ENCODE assay signal across 17 mouse cellular contexts in the genomic region with DNA sequence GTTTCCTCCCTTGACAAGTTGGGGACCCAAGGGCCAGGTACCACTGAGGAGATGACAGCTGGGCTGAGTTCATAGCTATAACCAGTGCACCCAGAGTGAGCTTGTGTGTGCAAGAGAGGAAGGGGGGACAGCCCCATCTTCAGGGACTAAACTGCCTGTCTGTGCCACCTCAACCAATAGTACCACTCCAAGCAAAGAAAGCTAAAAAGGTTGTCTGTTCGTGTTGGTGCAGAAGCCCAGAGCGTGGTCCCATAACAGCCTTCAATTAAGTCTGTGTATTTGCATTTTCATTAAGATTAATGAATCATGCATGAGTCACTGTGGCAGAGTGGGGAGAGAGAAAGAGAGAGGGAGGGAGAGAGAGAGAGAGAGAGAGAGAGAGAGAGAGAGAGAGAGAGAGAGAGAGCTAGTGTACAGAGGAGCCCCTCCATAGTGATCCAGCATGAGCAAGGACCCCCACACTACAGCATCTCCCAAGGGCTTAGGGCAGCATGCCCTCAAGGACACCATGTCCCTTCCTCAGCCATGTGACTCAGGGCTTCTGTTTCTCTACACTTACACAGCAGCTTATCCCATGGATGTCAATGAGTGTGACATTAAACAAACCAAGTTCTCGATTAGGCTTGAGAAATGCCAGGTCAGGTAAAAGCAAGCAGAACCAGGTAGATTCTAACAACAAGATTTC. TPM values are rescaled to one million over a fixed set of nuclear protein-coding genes. Genes with fewer than 3 reads are reported as not detected.
A peak's percentile ranks its signal among the peaks of the same experiment; 100 is the strongest.
DNase-seq lines count a peak whose midpoint lies in the region; ATAC-seq lines count a peak whose summit lies in the region.
"Had no signal": no experiment of that assay in that cellular context is flagged by ENCODE, and none has a peak within 500 bp of the region (broad histone marks: within the 10 kb centered on the region; RNA-seq: fewer than 3 reads in every experiment).

No protein-coding gene starts in this region.

- peak overlapping the region; percentile 20; the same call in 1 of the 2 replicates for H3K27ac ChIP-seq in forebrain, embryonic 12.5 days
- H3K27ac ChIP-seq in forebrain, embryonic 11.5 days (ENCODE audit: low read depth, low read length), result no peak overlapping the region
- H3K27ac ChIP-seq in forebrain, embryonic 16.5 days (ENCODE audit: low read length), result peak overlapping the region; percentile 56
- H3K27ac ChIP-seq in midbrain, embryonic 14.5 days (replicated peaks; ENCODE audit: low read depth, low read length), result peak overlapping the region; percentile 32; the same call in 1 of the 2 replicates
- H3K27ac ChIP-seq: embryonic facial prominence, embryonic 13.5 days; left cerebral cortex, adult 2 months; limb, embryonic 13.5 days had no signal

- DNase-seq in forebrain, embryonic 11.5 days (ENCODE audit: low spot score), result no peak
- peak; percentile 38 for DNase-seq in CD4-positive, CD25-positive, alpha-beta regulatory T cell, adult 2 months (ENCODE audit: low read depth, low spot score)
- peak; percentile 48 for DNase-seq in midbrain, embryonic 14.5 days
- DNase-seq in cerebellum, postnatal 14 days, result no peak
- no peak for DNase-seq in cerebellum, postnatal 25 days
- DNase-seq: cerebellum, adult 11-12 months; kidney, adult 9 months; spleen, adult 18-20 months; thymus, postnatal 36 days had no signal

- H3K9ac ChIP-seq in forebrain, embryonic 12.5 days, result no peak overlapping the region
- no peak overlapping the region for H3K9ac ChIP-seq in forebrain, embryonic 11.5 days (ENCODE audit: low read length)
- H3K9ac ChIP-seq in forebrain, embryonic 16.5 days (replicated peaks; ENCODE audit: low read depth, low read length), result no peak overlapping the region
- H3K9ac ChIP-seq in midbrain, embryonic 14.5 days (replicated peaks; ENCODE audit: low read length), result no peak overlapping the region
- H3K9ac ChIP-seq: embryonic facial prominence, embryonic 13.5 days; limb, embryonic 13.5 days; stomach, embryonic 15.5 days had no signal

- H3K9me3 ChIP-seq in forebrain, embryonic 12.5 days, result no peaks in the 10 kb centered on the region
- H3K9me3 ChIP-seq in forebrain, embryonic 11.5 days (ENCODE audit: control insufficient read depth, low read length), result no peaks in the 10 kb centered on the region
- no peaks in the 10 kb centered on the region for H3K9me3 ChIP-seq in forebrain, embryonic 16.5 days (ENCODE audit: control insufficient read depth, low read length)
- H3K9me3 ChIP-seq in midbrain, embryonic 14.5 days (ENCODE audit: control insufficient read depth, low read length), result no peaks in the 10 kb centered on the region
- H3K9me3 ChIP-seq: embryonic facial prominence, embryonic 13.5 days; limb, embryonic 13.5 days; stomach, embryonic 15.5 days had no signal

- no peaks in the 10 kb centered on the region for H3K27me3 ChIP-seq in forebrain, embryonic 12.5 days
- no peaks in the 10 kb centered on the region for H3K27me3 ChIP-seq in forebrain, embryonic 11.5 days (ENCODE audit: control insufficient read depth, insufficient read depth, low read length)
- H3K27me3 ChIP-seq in forebrain, embryonic 16.5 days (replicated peaks; ENCODE audit: control insufficient read depth, insufficient read depth, low read length), result no peaks in the 10 kb centered on the region
- no peaks in the 10 kb centered on the region for H3K27me3 ChIP-seq in midbrain, embryonic 14.5 days (ENCODE audit: control insufficient read depth, insufficient read depth, low read length)
- H3K27me3 ChIP-seq: embryonic facial prominence, embryonic 13.5 days; limb, embryonic 13.5 days; Patski; stomach, embryonic 15.5 days had no signal

- 64% methylated on average over 3 of the region's 3 CpGs for WGBS in forebrain, embryonic 12.5 days
- 85% methylated on average over 3 of the region's 3 CpGs for WGBS in forebrain, embryonic 11.5 days
- 35% methylated on average over 3 of the region's 3 CpGs for WGBS in forebrain, embryonic 16.5 days
- WGBS in midbrain, embryonic 14.5 days, result 63% methylated on average over 3 of the region's 3 CpGs

- H3K4me2 ChIP-seq in forebrain, embryonic 12.5 days, result no peak overlapping the region
- no peak overlapping the region for H3K4me2 ChIP-seq in forebrain, embryonic 11.5 days (ENCODE audit: low read depth, low read length, severe bottlenecking)
- H3K4me2 ChIP-seq in forebrain, embryonic 16.5 days (ENCODE audit: low read length), result no peak overlapping the region
- no peak overlapping the region for H3K4me2 ChIP-seq in midbrain, embryonic 14.5 days (ENCODE audit: low read length)
- H3K4me2 ChIP-seq: embryonic facial prominence, embryonic 13.5 days; limb, embryonic 13.5 days; stomach, embryonic 15.5 days had no signal

- ATAC-seq in forebrain, embryonic 12.5 days (ENCODE audit: low FRiP score), result 0 out of 2 replicates have a peak, but pooled peaks have one; percentile 11
- ATAC-seq in forebrain, embryonic 11.5 days (replicated peaks; ENCODE audit: low FRiP score), result no peak
- peak; percentile 56 for ATAC-seq in forebrain, embryonic 16.5 days
- ATAC-seq in midbrain, embryonic 14.5 days (ENCODE audit: low FRiP score, low TSS enrichment), result peak; percentile 21; the same call in 1 of the 2 replicates
- no peak for ATAC-seq in monocyte, adult 5-6 weeks (replicated peaks; ENCODE audit: insufficient number of reproducible peaks, low FRiP score, low TSS enrichment, poor library complexity, severe bottlenecking)
- ATAC-seq: Patski had no signal

- no peaks in the 10 kb centered on the region for H3K36me3 ChIP-seq in forebrain, embryonic 12.5 days (replicated peaks)
- no peaks in the 10 kb centered on the region for H3K36me3 ChIP-seq in forebrain, embryonic 11.5 days (ENCODE audit: control insufficient read depth, insufficient read depth, low read length)
- H3K36me3 ChIP-seq in forebrain, embryonic 16.5 days (ENCODE audit: control insufficient read depth, insufficient read depth), result no peaks in the 10 kb centered on the region
- no peaks in the 10 kb centered on the region for H3K36me3 ChIP-seq in midbrain, embryonic 14.5 days (ENCODE audit: control insufficient read depth, insufficient read depth, low read length)
- H3K36me3 ChIP-seq: embryonic facial prominence, embryonic 13.5 days; limb, embryonic 13.5 days; stomach, embryonic 15.5 days had no signal

- peaks cover 46% of the 10 kb centered on the region for H3K4me1 ChIP-seq in forebrain, embryonic 12.5 days
- peaks cover 8% of the 10 kb centered on the region; the same call in 1 of the 2 replicates for H3K4me1 ChIP-seq in forebrain, embryonic 11.5 days (replicated peaks; ENCODE audit: control insufficient read depth, insufficient read depth, low read length)
- peaks cover 41% of the 10 kb centered on the region for H3K4me1 ChIP-seq in forebrain, embryonic 16.5 days (replicated peaks; ENCODE audit: control insufficient read depth, insufficient read depth, low read length)
- peaks cover 25% of the 10 kb centered on the region for H3K4me1 ChIP-seq in midbrain, embryonic 14.5 days (ENCODE audit: control insufficient read depth, insufficient read depth, low read length)
- H3K4me1 ChIP-seq: limb, embryonic 13.5 days had no signal

- H3K4me3 ChIP-seq in forebrain, embryonic 12.5 days (replicated peaks), result no peak overlapping the region
- no peak overlapping the region for H3K4me3 ChIP-seq in forebrain, embryonic 11.5 days (ENCODE audit: low read depth, low read length)
- H3K4me3 ChIP-seq in forebrain, embryonic 16.5 days (replicated peaks; ENCODE audit: low read length), result no peak overlapping the region
- H3K4me3 ChIP-seq in midbrain, embryonic 14.5 days (replicated peaks; ENCODE audit: low read depth, low read length), result no peak overlapping the region
- H3K4me3 ChIP-seq: embryonic facial prominence, embryonic 13.5 days; left cerebral cortex, adult 2 months; limb, embryonic 13.5 days; stomach, embryonic 15.5 days had no signal

RNA-seq across cellular contexts. Expression of a gene that starts 41.5 kb away (rescaled TPM):
- 15.2 and 16.7 TPM in 2 replicates for polyA plus RNA-seq in forebrain, embryonic 12.5 days (2016; fragmentation: Nextera tagmentation; extraction: Ambion mirVana)
- polyA plus RNA-seq in forebrain, embryonic 11.5 days (2014; fragmentation: Nextera tagmentation; extraction: Ambion mirVana), result 15.6 and 16.7 TPM in 2 replicates
- polyA plus RNA-seq in forebrain, embryonic 16.5 days (2015; fragmentation: Nextera tagmentation; extraction: Ambion mirVana), result 19.9 and 20.1 TPM in 2 replicates
- 15.3 and 19.3 TPM in 2 replicates for polyA plus RNA-seq in midbrain, embryonic 14.5 days (2014; fragmentation: Nextera tagmentation; extraction: Ambion mirVana)
- total RNA-seq in monocyte, adult 5-6 weeks (2017), result 146 to 224 TPM (median 193 TPM) in 3 replicates

Comparison
In these comparisons a context has a peak if more than half of its experiments do, and no peak if none do; other contexts are left out.
1. ATAC-seq: peak in forebrain, embryonic 12.5 days (single experiment), forebrain, embryonic 16.5 days (single experiment) and midbrain, embryonic 14.5 days (single experiment); none in forebrain, embryonic 11.5 days (single experiment) and monocyte, adult 5-6 weeks (single experiment).
2. DNase-seq: peak in CD4-positive, CD25-positive, alpha-beta regulatory T cell, adult 2 months (single experiment) and midbrain, embryonic 14.5 days (single experiment); none in forebrain, embryonic 11.5 days (single experiment), cerebellum, postnatal 14 days (0 of 2) and cerebellum, postnatal 25 days (0 of 2).